Mouse (Mus musculus): Measurements from ENCODE around the gene Dpagt1. TPM values are rescaled to one million over a fixed set of nuclear protein-coding genes. Genes with fewer than 3 reads are reported as not detected.
"Not testable (repeated sequence)": the region's sequence is repeated elsewhere in the genome, so short reads cannot be mapped to it uniquely, and the experiment has no call there.

The Dpagt1 gene
- polyA plus RNA-seq, 1 experiment from 2014 or later, result 32.5 TPM

- ATAC-seq, result no peak
- H3K9ac ChIP-seq (ENCODE audit: low read depth, low read length), result no peak overlapping the region
- H3K4me2 ChIP-seq (ENCODE audit: low read length), result no peak overlapping the region
- H3K4me3 ChIP-seq (ENCODE audit: low read length), result no peak overlapping the region
- WGBS, result 83% methylated on average over 6 of the region's 6 CpGs
- no peak overlapping the region for H3K27ac ChIP-seq (ENCODE audit: low read depth, low read length)
- no peaks in the 10 kb centered on the region for H3K9me3 ChIP-seq (ENCODE audit: control insufficient read depth, low read length)
- H3K36me3 ChIP-seq (ENCODE audit: control insufficient read depth, insufficient read depth, low read length), result 0 out of 2 replicates have a peak, but pooled peaks cover 3% of the 10 kb centered on the region
- H3K27me3 ChIP-seq (replicated peaks; ENCODE audit: control insufficient read depth, insufficient read depth, low read length), result no peaks in the 10 kb centered on the region
- peaks cover 17% of the 10 kb centered on the region for H3K4me1 ChIP-seq (ENCODE audit: control insufficient read depth, insufficient read depth, low read depth, low read length)
Measured at GRCm38 (mm10) chr9:44324147-44324546, 1.7 kb upstream of the Dpagt1 start.

GRCm38 (mm10) chr9:44325032-44325767 is 619 bp upstream of the Dpagt1 start:
- not testable (repeated sequence) for H3K9me3 ChIP-seq (ENCODE audit: control insufficient read depth, low read length); H3K27me3 ChIP-seq (replicated peaks; ENCODE audit: control insufficient read depth, insufficient read depth, low read length); ATAC-seq; H3K36me3 ChIP-seq (ENCODE audit: control insufficient read depth, insufficient read depth, low read length)
- Histone ChIP-seq H3K9ac (ENCODE audit: low read depth, low read length) (peak overlapping the region; percentile 91), H3K4me2 (ENCODE audit: low read length) (peak overlapping the region; percentile 86), H3K4me3 (ENCODE audit: low read length) (peak overlapping the region; percentile 89; the same call in 1 of the 2 replicates), H3K27ac (ENCODE audit: low read depth, low read length) (peak overlapping the region; percentile 85), H3K4me1 (ENCODE audit: control insufficient read depth, insufficient read depth, low read depth, low read length) (peaks cover 17% of the 10 kb centered on the region)
- WGBS, result 61% methylated on average over 7 of the region's 8 CpGs

- ATAC-seq, result peak; percentile 97
- H3K27me3 ChIP-seq (replicated peaks; ENCODE audit: control insufficient read depth, insufficient read depth, low read length), result no peaks in the 10 kb centered on the region
- peaks cover 12% of the 10 kb centered on the region for H3K4me1 ChIP-seq (ENCODE audit: control insufficient read depth, insufficient read depth, low read depth, low read length)
- peak overlapping the region; percentile 89 for H3K4me3 ChIP-seq (ENCODE audit: low read length)
- WGBS, result under 1% methylated on average over 38 of the region's 38 CpGs
- H3K4me2 ChIP-seq (ENCODE audit: low read length), result peak overlapping the region; percentile 86
- H3K27ac ChIP-seq (ENCODE audit: low read depth, low read length), result peak overlapping the region; percentile 85
- H3K9me3 ChIP-seq (ENCODE audit: control insufficient read depth, low read length), result no peaks in the 10 kb centered on the region
- H3K36me3 ChIP-seq (ENCODE audit: control insufficient read depth, insufficient read depth, low read length), result peaks cover 4% of the 10 kb centered on the region; the same call in 1 of the 2 replicates
- peak overlapping the region; percentile 91 for H3K9ac ChIP-seq (ENCODE audit: low read depth, low read length)
Measured at GRCm38 (mm10) chr9:44326371-44327063, 698 bp downstream of the Dpagt1 start.

- WGBS, result under 1% methylated on average over 22 of the region's 22 CpGs
- Histone ChIP-seq H3K4me1 (ENCODE audit: control insufficient read depth, insufficient read depth, low read depth, low read length) (peaks cover 12% of the 10 kb centered on the region), H3K9me3 (ENCODE audit: control insufficient read depth, low read length) (no peaks in the 10 kb centered on the region), H3K9ac (ENCODE audit: low read depth, low read length) (peak overlapping the region; percentile 91), H3K4me3 (ENCODE audit: low read length) (peak overlapping the region; percentile 89), H3K4me2 (ENCODE audit: low read length) (peak overlapping the region; percentile 86), H3K27me3 (replicated peaks; ENCODE audit: control insufficient read depth, insufficient read depth, low read length) (no peaks in the 10 kb centered on the region), H3K36me3 (ENCODE audit: control insufficient read depth, insufficient read depth, low read length) (peaks cover 9% of the 10 kb centered on the region; the same call in 1 of the 2 replicates), H3K27ac (ENCODE audit: low read depth, low read length) (peak overlapping the region; percentile 85)
- peak; percentile 22 for ATAC-seq
Measured at GRCm38 (mm10) chr9:44327064-44327711, 1.4 kb downstream of the Dpagt1 start.

DNA sequence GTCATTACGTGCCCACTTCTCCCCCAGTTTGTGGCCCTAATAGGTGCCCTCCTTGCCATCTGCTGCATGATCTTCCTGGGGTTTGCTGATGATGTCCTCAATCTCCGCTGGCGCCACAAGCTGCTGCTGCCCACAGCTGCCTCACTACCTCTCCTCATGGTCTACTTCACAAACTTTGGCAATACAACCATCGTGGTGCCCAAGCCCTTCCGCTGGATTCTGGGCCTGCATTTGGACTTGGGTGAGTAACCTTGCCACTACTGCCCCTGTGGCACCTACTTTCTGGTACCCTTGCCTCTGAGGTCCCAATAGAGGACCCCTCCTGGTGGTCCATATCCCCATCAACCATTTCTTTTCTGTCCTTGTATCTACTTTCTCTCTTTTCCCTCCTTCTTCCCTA is 2.1 kb downstream of the Dpagt1 start:
- Histone ChIP-seq H3K27me3 (replicated peaks; ENCODE audit: control insufficient read depth, insufficient read depth, low read length) (no peaks in the 10 kb centered on the region), H3K27ac (ENCODE audit: low read depth, low read length) (no peak overlapping the region), H3K36me3 (ENCODE audit: control insufficient read depth, insufficient read depth, low read length) (peaks cover 15% of the 10 kb centered on the region), H3K4me1 (ENCODE audit: control insufficient read depth, insufficient read depth, low read depth, low read length) (peaks cover 12% of the 10 kb centered on the region), H3K9me3 (ENCODE audit: control insufficient read depth, low read length) (no peaks in the 10 kb centered on the region), H3K9ac (ENCODE audit: low read depth, low read length) (peak overlapping the region; percentile 41; the same call in 1 of the 2 replicates), H3K4me3 (ENCODE audit: low read length) (peak overlapping the region; percentile 89), H3K4me2 (ENCODE audit: low read length) (peak overlapping the region; percentile 86)
- WGBS, result 96% methylated on average over 5 of the region's 5 CpGs
- ATAC-seq, result no peak

DNA sequence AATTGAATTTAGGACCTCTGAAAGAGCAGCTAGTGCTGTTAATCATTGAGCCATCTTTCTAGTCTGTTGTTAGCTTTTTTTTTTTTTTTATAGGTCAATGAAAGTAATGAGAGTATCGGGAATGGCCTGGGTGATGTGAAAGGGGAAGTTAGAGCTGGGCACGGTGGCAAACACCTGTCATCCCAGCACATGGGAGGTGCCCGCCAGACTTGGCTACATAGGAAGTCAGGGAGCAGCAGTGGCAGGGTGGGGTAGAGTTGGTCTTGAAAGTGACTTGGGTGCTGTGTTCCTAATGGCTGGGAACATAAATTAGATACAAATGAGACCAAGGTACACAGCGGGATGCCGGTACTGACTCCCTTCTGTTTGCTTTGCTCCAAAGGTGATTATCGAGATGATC is 4.9 kb downstream of the Dpagt1 start:
- WGBS, result 97% methylated on average over 6 of the region's 6 CpGs
- Histone ChIP-seq H3K4me2 (ENCODE audit: low read length) (no peak overlapping the region), H3K4me3 (ENCODE audit: low read length) (no peak overlapping the region), H3K9ac (ENCODE audit: low read depth, low read length) (no peak overlapping the region), H3K36me3 (ENCODE audit: control insufficient read depth, insufficient read depth, low read length) (peaks cover 22% of the 10 kb centered on the region), H3K27me3 (replicated peaks; ENCODE audit: control insufficient read depth, insufficient read depth, low read length) (no peaks in the 10 kb centered on the region), H3K27ac (ENCODE audit: low read depth, low read length) (no peak overlapping the region), H3K9me3 (ENCODE audit: control insufficient read depth, low read length) (no peaks in the 10 kb centered on the region), H3K4me1 (ENCODE audit: control insufficient read depth, insufficient read depth, low read depth, low read length) (peaks cover 11% of the 10 kb centered on the region)
- no peak for ATAC-seq

- no peaks in the 10 kb centered on the region for H3K27me3 ChIP-seq (replicated peaks; ENCODE audit: control insufficient read depth, insufficient read depth, low read length)
- H3K36me3 ChIP-seq (ENCODE audit: control insufficient read depth, insufficient read depth, low read length), result peaks cover 22% of the 10 kb centered on the region
- peaks cover 21% of the 10 kb centered on the region for H3K4me1 ChIP-seq (ENCODE audit: control insufficient read depth, insufficient read depth, low read depth, low read length)
- no peaks in the 10 kb centered on the region for H3K9me3 ChIP-seq (ENCODE audit: control insufficient read depth, low read length)
- 94% methylated on average over 13 of the region's 13 CpGs for WGBS
- no peak overlapping the region for H3K4me2 ChIP-seq (ENCODE audit: low read length)
- H3K27ac ChIP-seq (ENCODE audit: low read depth, low read length), result no peak overlapping the region
- no peak overlapping the region for H3K4me3 ChIP-seq (ENCODE audit: low read length)
- no peak for ATAC-seq
- no peak overlapping the region for H3K9ac ChIP-seq (ENCODE audit: low read depth, low read length)
Measured at GRCm38 (mm10) chr9:44332918-44333638, 7.3 kb downstream of the Dpagt1 start.

DNA sequence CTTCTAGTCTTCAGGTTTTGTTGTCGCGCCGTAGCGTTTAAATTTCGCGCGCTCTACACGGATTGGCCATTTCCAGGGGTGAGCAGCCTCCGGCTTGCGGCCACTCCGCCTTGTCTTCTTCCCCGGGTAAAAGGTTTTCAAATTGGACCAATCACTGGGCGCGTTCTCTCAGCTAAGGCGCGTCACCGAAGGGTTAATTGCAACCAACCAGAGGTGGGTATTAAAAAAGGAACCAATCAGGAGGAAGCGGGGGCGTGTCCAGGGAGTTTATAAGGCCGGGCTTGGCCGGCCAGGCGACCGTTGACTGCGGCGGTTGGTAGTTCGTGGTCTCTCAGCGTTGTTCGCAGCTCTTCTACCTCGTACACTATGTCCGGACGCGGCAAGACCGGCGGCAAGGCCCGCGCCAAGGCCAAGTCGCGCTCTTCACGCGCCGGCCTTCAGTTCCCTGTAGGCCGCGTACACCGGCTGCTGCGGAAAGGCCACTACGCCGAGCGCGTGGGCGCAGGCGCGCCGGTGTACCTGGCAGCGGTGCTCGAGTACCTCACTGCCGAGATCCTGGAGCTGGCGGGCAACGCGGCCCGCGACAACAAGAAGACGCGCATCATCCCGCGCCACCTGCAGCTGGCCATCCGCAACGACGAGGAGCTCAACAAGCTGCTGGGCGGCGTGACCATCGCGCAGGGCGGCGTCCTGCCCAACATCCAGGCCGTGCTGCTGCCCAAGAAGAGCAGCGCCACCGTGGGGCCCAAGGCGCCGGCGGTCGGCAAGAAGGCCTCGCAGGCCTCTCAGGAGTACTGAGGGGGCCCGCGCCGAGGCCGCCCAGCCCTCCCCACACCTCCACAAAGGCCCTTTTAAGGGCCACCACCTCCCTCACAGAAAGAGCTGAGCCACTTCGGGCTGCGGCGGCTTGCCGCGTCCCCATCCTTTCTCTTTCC is 8.8 kb downstream of the Dpagt1 start, which contains the start of gene H2afx:
Gene H2afx (plus strand): TSS at position 299 of the 935 bp plus-strand sequence.
- H3K4me3 ChIP-seq (ENCODE audit: low read length), result peak within 1 kb of the TSS; percentile 80
- peak within 1 kb of the TSS; percentile 92 for H3K27ac ChIP-seq (ENCODE audit: low read depth, low read length)
- H3K4me1 ChIP-seq (ENCODE audit: control insufficient read depth, insufficient read depth, low read depth, low read length), result peaks cover 21% of the 10 kb centered on the region
- peak within 1 kb of the TSS; percentile 89 for H3K4me2 ChIP-seq (ENCODE audit: low read length)
- WGBS, result under 1% methylated on average over 86 of the region's 91 CpGs
- ATAC-seq, result peak; percentile 97
- H3K27me3 ChIP-seq (replicated peaks; ENCODE audit: control insufficient read depth, insufficient read depth, low read length), result no peaks in the 10 kb centered on the region
- H3K9me3 ChIP-seq (ENCODE audit: control insufficient read depth, low read length), result no peaks in the 10 kb centered on the region
- peak within 1 kb of the TSS; percentile 84 for H3K9ac ChIP-seq (ENCODE audit: low read depth, low read length)
- peaks cover 20% of the 10 kb centered on the region for H3K36me3 ChIP-seq (ENCODE audit: control insufficient read depth, insufficient read depth, low read length)
